Mouse (Mus musculus) MEL (cell line): ENCODE results near the gene Camta1. TPM values are rescaled to one million over a fixed set of nuclear protein-coding genes. Genes with fewer than 3 reads are reported as not detected.

Experiments used
- DNase-seq: peaks from one replicate; pipeline ENCODE4 v3.0.0; 2011; ENCODE audit warnings: low read depth, low spot score
- H3K27ac ChIP-seq: 2 replicates; pipeline ENCODE4 v1.5.1; 2012; ENCODE audit warnings: low read depth, mild to moderate bottlenecking, control low read depth, low read length, moderate library complexity; ENCODE audit not compliant: control insufficient read depth
- H3K27me3 ChIP-seq, 2 experiments: fragments of 150-350 bp in 1 of 2; sonication (generic) in 1 of 2; 2 replicates each; pipeline ENCODE4 v1.6.1; 2012; ENCODE audit warnings: low read length in 2 of 2, mild to moderate bottlenecking in 2 of 2, improper control_type of control experiment in 1 of 2, moderate library complexity in 1 of 2; ENCODE audit not compliant: insufficient read depth in 2 of 2, control insufficient read depth in 1 of 2
- H3K36me3 ChIP-seq, 2 experiments: 2 replicates each; pipeline ENCODE4 v1.6.1; 2012 to 2014; ENCODE audit warnings: low read length in 2 of 2, improper control_type of control experiment in 1 of 2, inconsistent platforms in 1 of 2, mild to moderate bottlenecking in 1 of 2; ENCODE audit not compliant: insufficient read depth in 2 of 2, control insufficient read depth in 1 of 2
- H3K4me1 ChIP-seq, 2 experiments: fragments of 150-350 bp in 1 of 2; sonication (generic) in 1 of 2; 2 replicates each; pipeline ENCODE4 v1.6.1; 2012; ENCODE audit warnings: low read length in 2 of 2, improper control_type of control experiment in 1 of 2, mild to moderate bottlenecking in 1 of 2; ENCODE audit not compliant: insufficient read depth in 2 of 2, control insufficient read depth in 1 of 2
- H3K4me3 ChIP-seq, 2 experiments: fragments of 150-350 bp in 1 of 2; sonication (generic) in 1 of 2; 2 replicates each; pipeline ENCODE4 v1.5.1; 2012; ENCODE audit warnings: low read depth in 2 of 2, low read length in 2 of 2, mild to moderate bottlenecking in 2 of 2, moderate library complexity in 2 of 2, control low read depth in 1 of 2, improper control_type of control experiment in 1 of 2; ENCODE audit not compliant: control insufficient read depth in 1 of 2, insufficient read depth in 1 of 2
- H3K79me2 ChIP-seq: 2 replicates; pipeline ENCODE4 v1.6.1; 2012; ENCODE audit warnings: mild to moderate bottlenecking, low read length, moderate library complexity; ENCODE audit not compliant: control insufficient read depth, poor library complexity, insufficient read depth
- H3K9ac ChIP-seq: 2 replicates; pipeline ENCODE4 v1.6.1; 2012; ENCODE audit warnings: low read depth, mild to moderate bottlenecking, control low read depth, low read length, moderate library complexity; ENCODE audit not compliant: control insufficient read depth, poor library complexity, severe bottlenecking
- H3K9me3 ChIP-seq: fragments of 150-350 bp; sonication (generic); replicated peaks from 2 replicates; pipeline ENCODE4 v1.6.1; 2012; ENCODE audit warnings: mild to moderate bottlenecking, low read length, improper control_type of control experiment, moderate library complexity; ENCODE audit not compliant: insufficient read depth
- BHLHE40 ChIP-seq: IDR thresholded peaks from 2 replicates; pipeline ENCODE4 v1.6.1; 2012; ENCODE audit warnings: low read depth, mild to moderate bottlenecking, inconsistent platforms, low read length, improper control_type of control experiment, borderline replicate concordance
- CHD1 ChIP-seq: IDR thresholded peaks from 2 replicates; pipeline ENCODE4 v1.6.1; 2012; ENCODE audit warnings: low read depth, mild to moderate bottlenecking, inconsistent platforms, low read length, improper control_type of control experiment
- E2F4 ChIP-seq: IDR thresholded peaks from 2 replicates; pipeline ENCODE4 v1.6.1; 2011; ENCODE audit warnings: low read depth, low read length, improper control_type of control experiment, borderline replicate concordance
- ELF1 ChIP-seq: IDR thresholded peaks from 2 replicates; pipeline ENCODE4 v1.6.1; 2014; ENCODE audit warnings: low read depth, mild to moderate bottlenecking, inconsistent platforms, low read length, improper control_type of control experiment, moderate library complexity
- GABPA ChIP-seq: IDR thresholded peaks from 2 replicates; pipeline ENCODE4 v1.6.1; 2012; ENCODE audit warnings: low read depth, mild to moderate bottlenecking, inconsistent platforms, low read length, improper control_type of control experiment, moderate library complexity
- GATA1 ChIP-seq: IDR thresholded peaks from 2 replicates; pipeline ENCODE4 v1.6.1; 2011; ENCODE audit warnings: low read depth, low read length, improper control_type of control experiment
- MAX ChIP-seq: IDR thresholded peaks from 2 replicates; pipeline ENCODE4 v1.6.1; 2011; ENCODE audit warnings: low read length, improper control_type of control experiment
- MXI1 ChIP-seq: IDR thresholded peaks from 2 replicates; pipeline ENCODE4 v1.6.1; 2011; ENCODE audit warnings: mild to moderate bottlenecking, low read depth, low read length, improper control_type of control experiment
- POLR2AphosphoS2 ChIP-seq: IDR thresholded peaks from 2 replicates; pipeline ENCODE4 v1.6.1; 2011; ENCODE audit warnings: low read length, improper control_type of control experiment
- POLR2AphosphoS5 ChIP-seq: IDR thresholded peaks from 2 replicates; pipeline ENCODE4 v1.6.1; 2012; ENCODE audit warnings: low read depth, borderline replicate concordance, mild to moderate bottlenecking, inconsistent platforms, low read length, moderate library complexity, mixed read lengths
- RAD21 ChIP-seq: IDR thresholded peaks from 2 replicates; pipeline ENCODE4 v1.6.1; 2011; ENCODE audit warnings: mild to moderate bottlenecking, low read depth, low read length, improper control_type of control experiment
- RCOR1 ChIP-seq: IDR thresholded peaks from 2 replicates; pipeline ENCODE4 v1.6.1; 2012; ENCODE audit warnings: low read depth, mild to moderate bottlenecking, inconsistent platforms, low read length, improper control_type of control experiment
- TCF12 ChIP-seq: IDR thresholded peaks from 2 replicates; pipeline ENCODE4 v1.6.1; 2014; ENCODE audit warnings: low read depth, mild to moderate bottlenecking, inconsistent platforms, low read length, improper control_type of control experiment, moderate library complexity
- UBTF ChIP-seq: IDR thresholded peaks from 2 replicates; pipeline ENCODE4 v1.6.1; 2012; ENCODE audit warnings: low read depth, mild to moderate bottlenecking, inconsistent platforms, low read length, improper control_type of control experiment, moderate library complexity, borderline replicate concordance; ENCODE audit not compliant: insufficient read depth
- USF2 ChIP-seq, 2 experiments: IDR thresholded peaks; 2 replicates each; pipeline ENCODE4 v1.6.1; 2011 to 2012; ENCODE audit warnings: improper control_type of control experiment in 2 of 2, low read length in 2 of 2, borderline replicate concordance in 1 of 2, inconsistent platforms in 1 of 2, low read depth in 1 of 2, mild to moderate bottlenecking in 1 of 2; ENCODE audit not compliant: insufficient read depth in 1 of 2
- ZC3H11A ChIP-seq: IDR thresholded peaks from 2 replicates; pipeline ENCODE4 v1.6.1; 2012; ENCODE audit warnings: low read depth, mild to moderate bottlenecking, inconsistent platforms, low read length, improper control_type of control experiment
- ZKSCAN1 ChIP-seq: IDR thresholded peaks from 2 replicates; pipeline ENCODE4 v1.6.1; 2012; ENCODE audit warnings: low read depth, mild to moderate bottlenecking, inconsistent platforms, low read length, improper control_type of control experiment, moderate library complexity
- ZNF384 ChIP-seq: IDR thresholded peaks from 2 replicates; pipeline ENCODE4 v1.6.1; 2012; ENCODE audit warnings: low read depth, mild to moderate bottlenecking, inconsistent platforms, low read length, improper control_type of control experiment
- polyA plus RNA-seq, 2 experiments: library from polyadenylated mRNA; stranded (reverse) in 1 of 2; unstranded in 1 of 2; fragments of >175 nt in 1 of 2; fragments of >200 nt in 1 of 2; gene quantifications; 2 replicates each; pipeline versions ENCODE4 v1.2.1 to v1.2.4; 2012; ENCODE audit warnings: low replicate concordance in 2 of 2, low read depth in 1 of 2; ENCODE audit not compliant: insufficient read length in 2 of 2, insufficient read depth in 1 of 2, missing spikeins in 1 of 2
- total RNA-seq: library from RNA; depleted of rRNA; stranded (reverse); fragments of 300-350 nt; gene quantifications from 2 replicates; pipeline ENCODE4 v1.2.3, GENCODE M21; 2012

The Camta1 gene
- total and polyA plus RNA-seq, 3 experiments, result 28.2 to 87.5 TPM; not detected in 1

- Histone ChIP-seq H3K27ac (no peak overlapping the region), H3K9me3 (no peaks in the 10 kb centered on the region), H3K4me3 (no peak overlapping the region), H3K27me3 (no peaks in the 10 kb centered on the region), H3K9ac (no peak overlapping the region), H3K36me3 (no peaks in the 10 kb centered on the region), H3K4me1 (no peaks in the 10 kb centered on the region), H3K79me2 (no peaks in the 10 kb centered on the region)
- TF ChIP-seq ELF1 (no peak), RCOR1 (no peak), E2F4 (no peak), UBTF (no peak), ZC3H11A (no peak), GABPA (no peak), CHD1 (no peak), ZNF384 (no peak), MXI1 (no peak), POLR2AphosphoS2 (no peak)
- DNase-seq, result no peak
Observed at GRCm38 (mm10) chr4:151688206-151688605, 173.5 kb downstream of the Camta1 start.

- Histone ChIP-seq H3K9ac (no peak overlapping the region), H3K9me3 (no peaks in the 10 kb centered on the region), H3K27me3 (no peaks in the 10 kb centered on the region), H3K4me1 (no peaks in the 10 kb centered on the region), H3K36me3 (no peaks in the 10 kb centered on the region), H3K27ac (no peak overlapping the region), H3K4me3 (no peak overlapping the region), H3K79me2 (no peaks in the 10 kb centered on the region)
- TF ChIP-seq TCF12, result no peak
- TF ChIP-seq BHLHE40, result no peak
- no peak for TF ChIP-seq RAD21
- no peak for TF ChIP-seq RCOR1
- no peak for TF ChIP-seq POLR2AphosphoS5
- no peak for TF ChIP-seq MAX
- TF ChIP-seq USF2 (IDR thresholded peaks at IDR 0.05; ENCODE audit: borderline replicate concordance in 1 of 2, insufficient read depth in 1 of 2, low read depth in 1 of 2, low read length in 2 of 2), result no peak
- no peak for TF ChIP-seq GATA1
- no peak for TF ChIP-seq ZKSCAN1
- TF ChIP-seq, all 39 proteins: peak for 0
- no peak for DNase-seq
Observed at GRCm38 (mm10) chr4:151684596-151684995, 177.1 kb downstream of the Camta1 start.
